Mouse (Mus musculus) heart, postnatal 36 days (tissue): Measurements from ENCODE around the gene 4933405L10Rik. TPM values are rescaled to one million over a fixed set of nuclear protein-coding genes. Genes with fewer than 3 reads are reported as not detected.
A peak's percentile ranks its signal among the peaks of the same experiment; 100 is the strongest.

Source experiments
- DNase-seq, 2 experiments: peaks; one replicate each; pipeline ENCODE4 v3.0.0; 2021 to 2022
- intact Hi-C: fragments of 180-260 bp; cut with DNase I; formaldehyde crosslinking; loops from one replicate; pipeline ENCODE4 v1.15.1; 2025
- total RNA-seq, 2 experiments: library from RNA; stranded (reverse); gene quantifications; 2 replicates each; pipeline ENCODE4 v1.2.3; 2021

Gene 4933405L10Rik
- total RNA-seq = not detected

DNA sequence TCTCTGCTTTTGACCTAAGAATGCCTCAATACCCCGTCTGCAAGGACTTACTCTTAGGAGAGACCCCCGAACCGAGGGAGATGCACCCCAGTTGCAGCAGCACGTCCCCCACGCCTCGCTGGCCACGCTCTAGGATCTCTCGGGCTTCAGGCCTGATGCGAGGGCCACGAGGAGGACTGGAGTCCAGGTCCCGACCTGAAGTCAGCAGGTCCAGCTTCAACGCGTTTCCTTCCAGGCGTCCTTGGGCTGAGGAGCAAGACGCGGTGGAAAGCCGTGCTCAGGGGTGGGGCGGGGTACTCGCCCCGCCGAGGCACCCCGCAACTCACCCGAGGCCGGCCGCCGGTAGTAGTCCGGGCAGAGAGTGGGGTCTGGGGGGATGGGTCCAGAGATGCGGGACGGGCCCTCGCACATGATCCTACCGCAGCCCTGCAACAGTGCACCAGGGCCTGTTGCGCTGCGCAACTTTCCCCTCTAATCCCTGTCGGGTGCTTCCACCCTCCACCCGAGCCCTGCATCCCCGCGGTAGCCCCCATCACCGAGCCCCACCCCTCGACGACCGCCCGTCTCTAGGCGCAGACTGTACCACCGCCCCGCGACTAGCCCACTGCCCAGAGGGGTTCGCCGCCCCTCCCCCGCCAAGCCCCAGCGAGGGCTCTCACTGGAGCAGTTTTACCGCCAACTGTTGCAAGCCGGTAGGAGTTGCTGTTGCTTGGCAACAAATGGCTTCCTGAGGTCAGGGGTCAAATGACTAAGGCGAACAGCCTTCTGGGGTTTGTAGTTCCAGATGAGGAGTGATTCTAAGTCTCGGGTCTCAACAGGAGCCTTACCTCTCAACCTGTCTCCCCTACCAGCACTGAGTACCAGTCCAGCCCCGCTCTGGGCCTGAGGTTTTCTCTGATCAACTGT is at the start of gene 4933405L10Rik, which contains the start of gene Enkd1:
Gene 4933405L10Rik, plus strand, starts transcription at position 158 of the 906 bp plus-strand sequence.
Gene Enkd1, minus strand, starts transcription at position 713 of the 906 bp plus-strand sequence.
- DNase-seq = peak; percentile 79 to 81
- intact Hi-C loops = no loop called here

DNA sequence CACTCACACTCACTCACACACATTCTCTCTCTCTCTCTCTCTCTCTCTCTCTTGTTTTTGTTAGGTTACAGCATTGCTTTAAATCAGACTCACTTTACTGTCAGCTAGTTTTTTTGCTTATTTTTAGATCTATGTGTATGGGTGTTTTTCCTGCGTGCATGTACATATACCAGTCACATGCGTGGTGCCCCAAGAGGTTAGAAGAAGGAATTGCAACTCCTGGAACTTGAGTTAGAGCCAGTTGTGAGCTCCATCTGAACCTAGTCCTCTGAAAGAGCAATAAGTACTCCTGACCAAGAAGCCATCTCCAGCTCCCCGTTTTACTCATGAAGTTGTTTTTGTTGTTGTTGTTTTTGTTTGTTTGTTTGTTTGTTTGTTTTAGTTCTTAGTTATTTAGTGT is 46.3 kb upstream of the 4933405L10Rik start:
- no peak for DNase-seq
- intact Hi-C loops = no loop called here

DNA sequence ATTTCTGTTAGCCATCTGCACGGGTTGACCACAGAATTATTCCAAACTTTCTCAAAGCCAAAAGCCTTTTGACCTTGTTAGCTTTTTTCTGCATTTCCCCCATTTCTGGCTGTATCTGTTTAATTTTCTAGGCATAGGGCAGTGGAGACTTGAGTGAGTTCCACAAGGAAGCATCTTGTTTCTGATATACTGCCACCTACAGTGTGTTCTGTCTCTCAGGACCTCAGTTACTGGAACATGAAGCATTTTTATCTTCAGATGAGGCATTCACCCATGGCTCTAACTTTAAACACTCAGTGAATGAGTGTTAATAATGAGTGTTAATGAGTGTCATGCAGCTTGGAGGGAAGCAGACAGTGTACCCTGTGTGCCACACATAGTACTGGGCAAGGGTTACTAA is 29.6 kb upstream of the 4933405L10Rik start:
- no peak for DNase-seq
- intact Hi-C loops = loop anchor here (2.0 kb wide), 1 partner anchor 13 kb away; no protein-coding TSS in a partner anchor

DNA sequence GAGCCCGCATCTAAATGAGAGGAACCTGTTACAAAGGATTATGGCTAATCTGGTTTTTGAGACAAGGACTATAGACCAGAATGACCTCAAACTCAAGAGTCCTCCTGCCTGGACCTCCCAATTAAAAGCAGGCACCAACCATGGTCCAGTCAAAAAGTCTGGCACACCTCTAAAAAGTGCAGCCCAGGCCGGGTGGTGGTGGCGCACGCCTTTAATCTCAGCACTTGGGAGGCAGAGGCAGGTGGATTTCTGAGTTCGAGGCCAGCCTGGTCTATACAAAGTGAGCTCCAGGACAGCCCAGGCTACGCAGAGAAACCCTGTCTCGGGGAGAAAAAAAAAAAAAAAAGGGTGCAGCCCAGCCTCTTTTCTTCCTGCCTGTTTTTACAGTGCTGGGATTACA is 22.1 kb upstream of the 4933405L10Rik start:
- no peak for DNase-seq
- intact Hi-C loops = loop anchor here (2.0 to 10.0 kb wide), 4 partner anchors 48 to 118 kb away; partner anchors contain the start of genes Agrp, Atp6v0d1 and Ctcf

DNA sequence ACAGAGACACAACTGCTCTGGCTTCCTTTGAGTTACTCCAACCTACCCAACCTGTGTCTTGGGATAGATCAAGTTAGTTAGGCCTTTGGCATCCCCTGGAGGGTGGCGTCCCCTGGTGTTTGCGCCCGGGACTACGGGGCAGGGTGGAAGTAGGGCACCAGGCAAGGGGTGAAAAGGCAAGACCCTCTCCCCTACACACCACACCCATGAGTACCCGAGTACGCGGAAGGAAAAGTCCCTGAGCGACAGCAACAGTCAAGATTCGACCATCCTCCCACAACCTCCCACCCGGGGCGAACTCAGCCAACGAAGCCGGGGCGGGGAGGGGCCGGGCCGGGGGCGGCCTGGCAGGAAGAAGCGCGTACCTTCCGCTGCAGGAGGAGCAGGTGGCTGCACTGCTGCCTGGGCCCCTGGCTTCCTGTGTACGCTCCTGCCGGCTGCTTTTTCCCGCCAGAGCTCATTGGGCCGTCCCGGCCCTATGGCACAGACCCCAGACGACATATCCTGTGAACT is 21.6 kb upstream of the 4933405L10Rik start, which contains the start of gene Carmil2:
Gene Carmil2, plus strand, starts transcription at position 479 of the 513 bp plus-strand sequence.
- intact Hi-C loops = loop anchor here (2.0 to 10.0 kb wide), 4 partner anchors 49 to 119 kb away; partner anchors contain the start of genes Agrp, Atp6v0d1 and Ctcf
- peak; percentile 71 to 80 for DNase-seq

DNA sequence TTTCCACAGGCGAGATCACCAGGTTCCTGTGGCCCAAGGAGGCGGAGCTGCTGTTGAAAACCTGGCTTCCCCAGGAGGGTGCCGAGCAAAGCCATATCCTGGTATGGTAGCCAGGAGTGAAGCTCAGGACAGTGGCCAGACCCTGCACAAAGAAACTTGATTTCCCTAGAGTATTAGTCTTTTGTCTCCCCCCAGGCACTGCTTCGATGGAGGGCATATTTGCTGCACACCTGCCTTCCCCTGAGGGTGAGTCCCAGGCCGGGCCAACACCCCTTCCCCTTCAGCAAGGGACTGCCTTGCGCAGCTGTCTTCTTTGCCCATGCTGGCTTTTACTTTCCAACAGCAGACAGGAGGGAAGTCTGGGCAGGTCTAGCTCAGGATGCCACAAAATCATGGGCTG is 20.9 kb upstream of the 4933405L10Rik start:
- intact Hi-C loops = loop anchor here (5.0 to 10.0 kb wide), 3 partner anchors 49 to 119 kb away; partner anchors contain the start of genes Agrp, Atp6v0d1 and Ctcf
- DNase-seq = no peak

DNA sequence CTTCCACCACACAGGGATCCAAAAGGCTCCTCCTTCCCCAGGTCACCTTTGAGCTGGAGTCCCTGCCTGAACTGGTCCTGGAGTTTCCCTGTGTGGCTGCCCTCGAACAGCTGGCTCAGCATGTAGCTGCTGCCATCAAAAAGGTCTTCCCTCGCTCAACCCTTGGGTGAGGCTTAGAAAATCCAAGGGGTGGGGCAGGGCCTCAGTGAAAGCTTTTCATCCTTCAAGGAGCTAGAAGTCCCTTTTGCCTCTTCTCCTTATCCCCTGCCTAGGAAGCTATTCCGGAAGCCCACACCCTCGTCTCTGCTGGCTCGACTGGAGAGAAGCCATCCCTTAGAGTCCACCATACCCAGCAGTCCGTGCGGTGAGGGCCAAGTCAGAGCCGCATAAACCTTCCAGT is 19.9 kb upstream of the 4933405L10Rik start:
- intact Hi-C loops = loop anchor here (5.0 to 10.0 kb wide), 3 partner anchors 50 to 120 kb away; partner anchors contain the start of genes Agrp, Atp6v0d1 and Ctcf
- no peak for DNase-seq

DNA sequence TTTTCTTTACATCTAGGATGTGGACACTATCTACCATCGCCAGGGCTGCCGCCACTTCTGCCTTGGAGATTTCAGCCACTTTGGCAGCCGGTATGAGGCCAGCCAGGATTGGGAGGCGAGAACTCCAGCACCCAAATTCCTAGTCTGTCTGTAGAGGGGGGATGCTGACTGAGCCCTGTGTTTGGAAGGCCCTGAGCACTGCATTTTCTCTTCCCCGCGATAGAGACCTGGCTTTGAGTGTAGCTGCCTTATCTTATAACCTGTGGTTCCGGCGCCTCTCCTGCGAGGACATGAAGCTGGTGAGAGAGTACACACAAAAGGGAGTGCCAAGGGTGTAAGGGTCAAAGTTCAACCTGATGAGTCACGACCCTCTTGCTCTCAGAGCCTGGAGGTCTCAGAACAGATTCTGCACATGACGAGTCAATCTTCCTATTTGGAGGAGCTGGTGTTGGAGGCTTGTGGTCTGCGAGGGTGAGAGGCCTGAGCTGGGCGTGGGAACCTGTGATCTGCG is 19.2 kb upstream of the 4933405L10Rik start:
- DNase-seq = no peak
- intact Hi-C loops = loop anchor here (5.0 to 10.0 kb wide), 3 partner anchors 51 to 121 kb away; partner anchors contain the start of genes Agrp, Atp6v0d1 and Ctcf

DNA sequence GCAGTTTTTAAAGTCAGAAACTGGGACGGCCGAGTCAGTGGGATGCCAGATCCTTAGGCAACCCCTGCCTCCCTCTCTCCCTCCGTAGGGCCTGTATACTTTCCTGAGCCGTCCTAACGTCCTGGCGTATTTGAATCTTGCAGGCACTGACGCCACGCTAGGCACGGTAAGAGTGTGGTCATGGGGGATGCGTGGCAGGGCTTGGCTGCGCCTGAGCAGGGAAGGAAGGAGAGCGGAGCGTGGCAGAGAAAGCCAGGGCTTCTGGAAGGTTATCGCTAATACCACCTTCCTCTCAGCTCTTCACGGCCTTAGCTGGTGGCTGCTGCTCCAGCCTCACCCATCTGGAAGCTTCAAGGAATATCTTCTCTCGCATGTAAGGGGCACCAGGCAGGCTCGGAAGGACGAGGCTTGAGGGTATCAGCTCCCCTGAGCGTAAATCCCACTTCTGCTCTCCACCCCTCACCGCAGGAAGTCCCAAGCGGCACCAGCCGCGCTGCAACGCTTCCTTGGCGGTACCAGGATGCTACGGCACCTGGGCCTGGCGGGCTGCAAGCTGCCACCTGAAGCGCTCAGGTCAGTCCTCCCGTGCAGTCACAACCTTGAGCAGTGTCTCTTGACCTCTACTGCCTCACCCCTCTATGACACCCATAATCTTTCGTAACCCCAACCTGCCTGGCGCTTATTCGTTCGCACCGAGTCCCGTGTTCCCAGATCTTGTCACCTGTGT is 18.0 kb upstream of the 4933405L10Rik start:
- DNase-seq = no peak
- intact Hi-C loops = loop anchor here (5.0 to 10.0 kb wide), 3 partner anchors 52 to 122 kb away; partner anchors contain the start of genes Agrp, Atp6v0d1 and Ctcf

DNA sequence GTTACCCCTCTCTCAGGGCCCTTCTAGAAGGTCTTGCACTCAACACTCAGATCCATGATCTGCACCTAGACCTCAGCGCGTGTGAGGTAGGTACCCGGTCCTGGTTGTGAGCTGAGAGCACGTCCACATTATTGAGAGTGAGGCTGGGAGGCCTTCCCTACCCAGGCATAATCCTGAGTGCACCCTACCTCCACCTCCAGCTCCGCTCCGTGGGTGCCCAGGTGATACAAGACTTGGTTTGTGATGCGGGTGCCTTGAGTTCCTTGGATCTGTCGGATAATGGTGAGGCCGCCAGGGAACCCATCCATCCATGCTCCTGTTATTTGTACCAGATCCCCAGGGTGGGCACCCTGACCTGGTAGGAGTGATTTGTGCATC is 17.5 kb upstream of the 4933405L10Rik start:
- intact Hi-C loops = loop anchor here (5.0 to 10.0 kb wide), 3 partner anchors 53 to 123 kb away; partner anchors contain the start of genes Agrp, Atp6v0d1 and Ctcf
- no peak for DNase-seq

DNA sequence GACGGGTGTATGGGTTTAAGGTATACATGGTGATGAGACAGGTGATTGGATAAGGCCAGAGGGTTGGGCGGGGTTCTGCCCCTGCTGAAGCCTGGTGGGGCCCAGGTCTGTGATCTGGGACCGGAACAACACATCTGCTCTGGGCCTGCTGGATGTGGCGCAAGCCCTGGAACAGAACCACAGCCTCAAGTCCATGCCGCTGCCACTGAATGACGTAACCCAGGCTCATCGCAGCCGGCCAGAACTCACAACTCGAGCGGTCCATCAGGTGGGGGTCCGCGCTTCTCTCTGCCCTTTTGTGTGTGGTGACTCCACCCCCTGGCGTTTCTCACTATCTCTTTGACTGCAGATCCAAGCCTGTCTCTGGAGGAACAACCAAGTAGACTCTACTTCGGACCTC is 16.5 kb upstream of the 4933405L10Rik start:
- intact Hi-C loops = no loop called here

DNA sequence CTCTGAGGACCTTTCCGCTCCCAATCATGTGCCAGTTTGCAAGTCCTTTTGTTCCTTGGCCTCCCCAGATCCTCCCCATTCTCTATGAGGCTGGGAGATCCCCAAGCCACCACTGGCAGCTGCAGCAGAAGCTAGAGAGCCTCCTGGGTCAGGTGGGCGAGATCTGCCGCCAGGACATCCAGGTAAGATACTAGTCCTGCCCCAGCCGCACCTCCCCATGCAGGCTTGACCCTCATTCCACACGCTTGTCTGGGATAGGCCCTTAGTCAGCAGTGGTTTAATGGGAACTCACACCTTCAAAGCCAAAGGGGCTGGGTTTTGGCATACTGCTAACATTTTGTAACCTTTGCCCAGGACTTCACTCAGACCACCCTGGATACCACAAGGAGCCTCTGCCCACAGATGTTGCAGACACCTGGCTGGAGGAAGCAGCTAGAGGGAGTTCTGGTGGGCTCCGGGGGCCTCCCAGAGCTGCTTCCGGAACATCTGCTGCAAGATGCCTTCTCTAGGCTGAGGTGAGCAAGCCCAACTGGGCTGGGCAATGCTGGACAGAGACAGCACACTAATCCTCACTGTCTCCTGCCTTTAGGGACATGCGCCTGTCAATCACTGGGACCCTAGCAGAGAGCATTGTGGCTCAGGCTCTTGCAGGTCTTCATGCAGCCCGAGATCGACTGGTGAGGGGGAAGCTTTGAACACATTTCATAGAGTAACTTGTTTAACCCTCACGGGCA is 14.8 kb upstream of the 4933405L10Rik start:
- no peak for DNase-seq
- intact Hi-C loops = no loop called here

More for the DNA sequence above, 16.5 kb upstream of the 4933405L10Rik start:
- DNase-seq = no peak

DNA sequence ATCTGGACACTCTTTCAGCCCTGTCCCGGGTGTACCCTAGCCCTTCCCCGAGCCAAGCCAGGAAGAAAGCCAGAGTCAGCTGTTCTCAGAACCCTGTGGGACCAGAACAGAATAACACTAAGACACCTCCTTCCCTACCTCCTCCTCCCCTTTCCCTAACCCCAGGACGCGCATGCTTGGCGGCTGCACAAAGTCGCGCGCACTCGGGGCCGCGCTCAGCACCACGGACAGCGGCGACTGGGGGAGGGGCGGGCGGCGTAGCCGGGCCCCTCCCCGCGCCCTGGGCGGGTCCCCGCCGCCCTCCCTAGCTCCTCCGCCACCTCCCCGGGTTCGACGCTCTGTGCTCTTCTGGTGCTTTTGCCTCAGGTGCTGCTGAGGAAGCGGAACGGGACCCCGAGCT is 13.8 kb upstream of the 4933405L10Rik start:
- DNase-seq = peak; percentile 76 to 79
- intact Hi-C loops = no loop called here

DNA sequence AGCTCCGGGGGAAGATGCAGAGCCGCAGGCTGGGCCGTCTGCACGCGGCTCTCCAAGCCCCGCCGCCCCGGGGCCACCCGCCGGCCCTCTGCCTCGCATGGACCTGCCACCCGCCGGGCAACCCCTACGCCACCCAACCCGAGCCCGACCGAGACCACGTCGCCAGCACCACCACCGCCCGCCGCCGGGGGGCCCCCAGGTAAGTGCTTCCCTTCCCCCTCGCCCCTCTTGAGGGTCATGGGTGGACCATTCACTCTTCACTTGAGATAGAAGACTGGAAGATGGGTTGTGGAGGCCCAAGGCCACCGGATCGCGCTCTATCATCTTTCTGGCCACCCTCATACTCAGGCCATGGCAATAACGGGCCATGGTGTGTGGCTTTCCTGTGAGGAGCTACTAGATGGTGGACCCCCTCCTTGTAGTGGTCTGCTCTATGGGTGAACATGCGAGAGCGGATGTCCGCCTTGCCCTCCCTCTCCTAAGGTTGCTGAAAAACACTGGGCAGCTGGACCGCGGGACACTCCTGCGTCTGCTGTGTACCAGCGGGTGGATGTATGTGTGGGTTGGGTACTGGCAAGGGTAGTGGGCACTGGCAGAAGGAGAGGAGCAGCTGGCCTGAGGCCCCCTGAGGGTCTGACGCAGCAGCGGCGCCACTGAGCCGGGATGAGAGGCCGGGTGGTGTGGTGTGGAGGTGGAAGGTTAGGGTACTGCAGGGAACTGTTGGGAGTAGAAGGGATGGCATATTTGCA is 13.2 kb upstream of the 4933405L10Rik start:
- no peak for DNase-seq
- intact Hi-C loops = no loop called here

DNA sequence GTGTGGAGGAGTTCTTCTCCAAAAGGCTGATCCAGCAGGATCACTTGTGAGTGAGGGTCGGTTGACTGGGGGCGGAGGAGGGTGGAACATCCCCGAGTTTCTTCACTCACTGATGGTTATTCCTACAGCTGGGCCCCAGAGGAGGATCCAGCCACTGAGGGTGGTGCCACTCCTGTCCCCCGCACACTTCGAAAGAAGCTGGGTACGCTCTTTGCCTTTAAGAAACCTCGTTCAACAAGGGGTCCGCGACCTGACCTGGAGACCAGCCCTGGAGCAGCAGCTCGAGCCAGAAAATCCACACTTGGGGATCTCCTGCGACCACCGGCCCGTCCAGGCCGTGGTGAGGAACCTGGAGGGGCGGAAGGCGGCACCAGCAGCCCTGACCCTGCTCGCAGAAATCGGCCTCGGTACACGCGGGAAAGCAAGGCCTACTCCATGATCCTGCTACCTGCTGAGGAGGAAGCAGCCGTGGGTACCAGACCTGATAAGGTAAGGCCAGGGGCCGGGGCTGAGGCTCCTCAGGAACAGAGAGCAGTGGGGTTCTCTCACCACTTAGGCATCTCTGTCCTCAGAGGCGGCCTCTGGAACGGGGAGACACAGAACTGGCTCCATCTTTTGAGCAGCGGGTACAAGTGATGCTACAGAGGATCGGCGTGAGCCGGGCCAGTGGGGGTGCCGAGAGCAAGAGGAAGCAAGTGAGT is 12.2 kb upstream of the 4933405L10Rik start:
- intact Hi-C loops = no loop called here

DNA sequence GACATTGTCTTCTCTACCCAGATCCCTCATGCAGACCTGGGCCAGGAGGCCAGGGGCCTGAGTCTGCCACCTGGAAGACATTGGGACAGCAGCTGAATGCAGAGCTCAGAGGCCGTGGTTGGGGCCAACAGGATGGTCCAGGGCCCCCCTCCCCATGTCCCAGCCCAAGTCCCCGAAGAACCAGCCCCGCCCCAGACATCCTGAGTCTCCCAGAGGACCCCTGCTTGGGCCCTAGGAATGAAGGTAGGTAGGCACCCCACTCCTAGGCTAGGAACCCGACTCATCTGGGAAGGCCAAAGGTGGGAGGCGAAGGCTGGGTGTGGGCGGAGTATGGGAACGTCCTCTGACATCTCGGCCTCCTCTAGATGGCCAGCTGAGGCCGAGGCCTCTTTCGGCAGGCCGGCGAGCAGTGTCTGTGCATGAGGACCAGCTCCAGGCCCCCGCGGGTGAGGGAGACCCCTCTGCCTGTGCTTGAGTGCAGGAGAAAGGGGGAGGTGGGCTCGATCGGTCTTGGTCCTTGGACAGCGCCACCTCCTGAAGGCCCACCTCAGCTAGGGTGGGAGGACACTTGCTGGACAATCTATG is 10.2 kb upstream of the 4933405L10Rik start:
- intact Hi-C loops = no loop called here
- DNase-seq = no peak

More for the DNA sequence above, 12.2 kb upstream of the 4933405L10Rik start:
- no peak for DNase-seq

DNA sequence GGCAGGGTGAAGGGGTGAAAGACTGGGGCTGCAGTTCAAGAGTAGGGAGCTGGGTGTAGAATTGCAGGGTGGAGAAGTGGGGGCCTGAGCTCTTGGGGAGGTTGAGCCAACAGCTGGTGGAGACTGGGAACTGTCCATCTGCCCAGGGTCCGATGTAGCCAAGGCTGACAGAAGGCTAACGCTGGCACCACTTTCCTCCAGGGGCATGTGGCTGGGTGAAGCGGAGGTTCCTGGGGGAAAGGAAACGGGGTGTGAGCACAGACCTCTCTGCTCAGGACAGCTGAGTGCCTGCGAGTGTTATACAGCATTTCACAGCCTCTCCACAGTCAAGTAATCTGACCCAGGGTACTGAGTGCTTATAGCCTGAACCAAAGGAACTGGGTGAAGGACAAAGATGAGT is 8.7 kb upstream of the 4933405L10Rik start:
- no peak for DNase-seq
- intact Hi-C loops = no loop called here
